Mouse (Mus musculus) midbrain, postnatal 0 days (tissue): ENCODE data around the gene Col10a1. TPM values are rescaled to one million over a fixed set of nuclear protein-coding genes. Genes with fewer than 3 reads are reported as not detected.

Experiments
- ATAC-seq: fragments of 200-750 bp; cut with Nextera tagmentation; 2 replicates; pipeline ENCODE4 v1.8.0; 2017; ENCODE audit warnings: moderate number of reproducible peaks, mild to moderate bottlenecking, moderate TSS enrichment, moderate library complexity; ENCODE audit not compliant: low FRiP score
- DNase-seq: peaks from one replicate; pipeline ENCODE4 v3.0.0-alpha.2; 2015; ENCODE audit warnings: low spot score
- H3K27ac ChIP-seq: fragments of 300-500 bp; sonication (generic); 2 replicates; pipeline ENCODE4 v1.5.1; 2014; ENCODE audit warnings: low read depth, mild to moderate bottlenecking, low read length, mixed read lengths
- H3K27me3 ChIP-seq: fragments of 300-500 bp; sonication (generic); 2 replicates; pipeline ENCODE4 v1.6.1; 2014; ENCODE audit warnings: low read length, control low read depth, mixed read lengths; ENCODE audit not compliant: insufficient read depth
- H3K36me3 ChIP-seq: fragments of 300-500 bp; sonication (generic); 2 replicates; pipeline ENCODE4 v1.6.1; 2014; ENCODE audit warnings: low read length, control low read depth, mixed read lengths; ENCODE audit not compliant: insufficient read depth
- H3K4me1 ChIP-seq: fragments of 300-500 bp; sonication (generic); 2 replicates; pipeline ENCODE4 v1.6.1; 2014; ENCODE audit warnings: mild to moderate bottlenecking, control low read depth, antibody characterized with exemption, low read length, mixed read lengths; ENCODE audit not compliant: insufficient read depth
- H3K4me2 ChIP-seq: fragments of 300-500 bp; sonication (generic); 2 replicates; pipeline ENCODE4 v1.6.1; 2014; ENCODE audit warnings: low read depth, mild to moderate bottlenecking, low read length, mixed read lengths; ENCODE audit not compliant: poor library complexity, severe bottlenecking
- H3K4me3 ChIP-seq: fragments of 300-500 bp; sonication (generic); 2 replicates; pipeline ENCODE4 v1.5.1; 2014; ENCODE audit warnings: low read depth, mild to moderate bottlenecking, low read length, moderate library complexity
- H3K9ac ChIP-seq: fragments of 300-500 bp; sonication (generic); replicated peaks from 2 replicates; pipeline ENCODE4 v1.6.1; 2014; ENCODE audit warnings: mild to moderate bottlenecking, low read length, moderate library complexity, mixed read lengths; ENCODE audit not compliant: poor library complexity, severe bottlenecking
- H3K9me3 ChIP-seq: fragments of 300-500 bp; sonication (generic); 2 replicates; pipeline ENCODE4 v1.6.1; 2016; ENCODE audit warnings: low read length, control low read depth
- CTCF ChIP-seq: IDR thresholded peaks from 2 replicates; pipeline ENCODE4 v1.5.1; 2016; ENCODE audit warnings: antibody characterized with exemption, mild to moderate bottlenecking
- WGBS: fragments of 180-500 bp; shearing (Covaris S2); extraction: QIAGEN DNeasy Blood & Tissue Kit; methylation state at CpG from one replicate; pipeline ENCODE4 v1.1.7; 2014; 5-methylcytosine and 5-hydroxymethylcytosine counted together
- polyA plus RNA-seq: library from polyadenylated mRNA; unstranded; fragments of >200 nt; fragmentation: Nextera tagmentation; extraction: Ambion mirVana; gene quantifications from 2 replicates; pipeline ENCODE4 v1.2.1, GENCODE M21; 2015
- total RNA-seq: library from RNA; depleted of rRNA; stranded (reverse); fragments of >200 nt; gene quantifications from 2 replicates; pipeline ENCODE4 v1.2.3, GENCODE M21; 2014; rRNA removed

The Col10a1 gene
- total RNA-seq, result 0.19 and 0.60 TPM in 2 replicates
- 0.10 and 0.11 TPM in 2 replicates for polyA plus RNA-seq

GRCm38 (mm10) chr10:34389681-34390080 lies at the start of gene Col10a1:
TSS of gene Col10a1 (plus strand) at chr10:34389981.
- Histone ChIP-seq H3K4me1 (no peaks in the 10 kb centered on the region), H3K4me2 (no peak within 1 kb of the TSS), H3K36me3 (no peaks in the 10 kb centered on the region), H3K9ac (no peak within 1 kb of the TSS), H3K4me3 (no peak within 1 kb of the TSS), H3K27ac (no peak within 1 kb of the TSS), H3K9me3 (no peaks in the 10 kb centered on the region), H3K27me3 (no peaks in the 10 kb centered on the region)
- no peak for TF ChIP-seq CTCF
- no peak for DNase-seq
- WGBS, result 67% methylated on average over 8 of the region's 8 CpGs
- no peak for ATAC-seq

DNA sequence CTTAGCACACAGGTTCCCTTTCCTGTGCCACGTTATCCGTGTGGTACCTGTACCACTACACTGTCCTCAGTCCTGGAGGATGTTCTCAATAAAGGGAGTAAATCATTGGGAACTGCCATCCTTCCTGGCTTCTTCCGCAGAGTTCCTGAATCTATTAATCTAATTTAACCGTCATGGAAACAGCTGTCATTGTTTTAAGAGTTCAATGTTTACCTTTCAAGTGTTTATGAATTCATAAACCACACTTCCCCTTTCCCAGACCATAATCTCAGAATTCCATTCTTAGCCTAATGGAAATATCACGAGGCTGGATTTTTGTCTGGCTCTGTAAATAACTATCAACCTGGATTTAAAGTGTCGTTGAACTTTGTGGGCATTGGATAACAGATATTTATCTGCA lies 48.8 kb upstream of the Col10a1 start:
- ATAC-seq, result no peak
- 77% methylated on average over 6 of the region's 6 CpGs for WGBS
- H3K36me3 ChIP-seq, result no peaks in the 10 kb centered on the region
- H3K4me3 ChIP-seq, result no peak overlapping the region
- TF ChIP-seq CTCF, result no peak
- DNase-seq, result no peak
- no peaks in the 10 kb centered on the region for H3K4me1 ChIP-seq
- no peak overlapping the region for H3K27ac ChIP-seq
- H3K9me3 ChIP-seq, result no peaks in the 10 kb centered on the region
- H3K27me3 ChIP-seq, result no peaks in the 10 kb centered on the region
- H3K9ac ChIP-seq, result no peak overlapping the region
- H3K4me2 ChIP-seq, result no peak overlapping the region

DNA sequence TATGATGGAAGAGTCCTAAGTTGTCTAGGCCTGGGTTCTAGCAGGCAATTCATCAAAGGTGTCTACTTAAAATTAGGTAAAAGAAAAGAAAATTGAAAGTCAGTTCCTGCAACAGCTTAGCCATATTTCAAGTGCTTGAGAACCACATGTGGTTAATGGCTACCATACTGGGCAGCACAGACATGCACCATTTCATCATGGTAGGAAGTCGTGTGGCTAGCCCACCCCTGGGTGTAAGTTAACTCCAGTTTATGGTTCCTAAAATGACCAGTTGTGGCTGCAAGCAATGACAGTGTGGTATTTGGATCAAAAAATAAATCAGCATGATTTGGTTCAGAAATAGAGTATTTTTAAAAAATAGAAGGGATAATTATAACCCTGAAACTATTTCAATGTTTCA lies 47.9 kb upstream of the Col10a1 start:
- no peak overlapping the region for H3K9ac ChIP-seq
- H3K9me3 ChIP-seq, result no peaks in the 10 kb centered on the region
- ATAC-seq, result no peak
- H3K27ac ChIP-seq, result no peak overlapping the region
- no peak overlapping the region for H3K4me3 ChIP-seq
- WGBS, result 85% methylated on average over 1 of the region's 1 CpGs
- no peaks in the 10 kb centered on the region for H3K36me3 ChIP-seq
- no peak overlapping the region for H3K4me2 ChIP-seq
- H3K27me3 ChIP-seq, result no peaks in the 10 kb centered on the region
- no peak for TF ChIP-seq CTCF
- DNase-seq, result no peak
- H3K4me1 ChIP-seq, result no peaks in the 10 kb centered on the region

GRCm38 (mm10) chr10:34352166-34352565 lies 37.6 kb upstream of the Col10a1 start:
- H3K4me1 ChIP-seq, result no peaks in the 10 kb centered on the region
- WGBS, result 85% methylated on average over 4 of the region's 4 CpGs

GRCm38 (mm10) chr10:34358263-34358662 lies 31.5 kb upstream of the Col10a1 start:
- no peak for ATAC-seq
- H3K27ac ChIP-seq, result no peak overlapping the region
- H3K4me2 ChIP-seq, result no peak overlapping the region
- no peaks in the 10 kb centered on the region for H3K36me3 ChIP-seq
- 28% methylated on average over 3 of the region's 3 CpGs for WGBS
- no peaks in the 10 kb centered on the region for H3K9me3 ChIP-seq
- no peak overlapping the region for H3K4me3 ChIP-seq
- H3K27me3 ChIP-seq, result no peaks in the 10 kb centered on the region
- no peak overlapping the region for H3K9ac ChIP-seq
- H3K4me1 ChIP-seq, result no peaks in the 10 kb centered on the region
- DNase-seq, result no peak
- no peak for TF ChIP-seq CTCF

More at GRCm38 (mm10) chr10:34352166-34352565, 37.6 kb upstream of the Col10a1 start:
- Histone ChIP-seq H3K27me3 (no peaks in the 10 kb centered on the region), H3K27ac (no peak overlapping the region), H3K36me3 (no peaks in the 10 kb centered on the region), H3K4me2 (no peak overlapping the region), H3K4me3 (no peak overlapping the region), H3K9me3 (no peaks in the 10 kb centered on the region), H3K9ac (no peak overlapping the region)
- ATAC-seq, result no peak
- no peak for TF ChIP-seq CTCF
- no peak for DNase-seq

DNA sequence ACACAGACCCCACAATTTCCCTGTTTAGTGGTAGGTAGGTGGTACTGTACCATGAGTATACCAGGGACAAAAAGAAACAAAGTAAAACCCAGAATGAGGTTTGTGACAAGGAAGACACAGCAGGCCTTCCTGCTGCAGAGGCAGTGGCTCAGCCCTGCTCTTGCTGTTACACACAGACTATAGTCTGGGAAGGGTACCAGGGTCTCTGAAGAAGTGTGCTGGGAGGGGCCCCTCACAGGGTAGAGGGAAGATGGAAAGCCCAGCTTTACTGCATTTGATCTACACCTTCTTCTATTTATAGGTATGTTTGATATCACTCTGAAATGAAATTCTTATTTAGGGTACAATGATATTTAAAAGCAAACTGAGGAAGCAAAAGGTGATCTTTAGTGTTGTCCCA lies 26.0 kb upstream of the Col10a1 start:
- Histone ChIP-seq H3K36me3 (no peaks in the 10 kb centered on the region), H3K27me3 (no peaks in the 10 kb centered on the region), H3K9ac (no peak overlapping the region), H3K9me3 (no peaks in the 10 kb centered on the region), H3K4me3 (no peak overlapping the region), H3K4me1 (no peaks in the 10 kb centered on the region), H3K4me2 (no peak overlapping the region), H3K27ac (no peak overlapping the region)
- no peak for ATAC-seq
- TF ChIP-seq CTCF, result no peak
- DNase-seq, result no peak
